Mouse (Mus musculus) myocyte (in vitro differentiated cells): ENCODE data around the gene Iscu.

Experiments
- CEBPB ChIP-seq: IDR thresholded peaks from 2 replicates; pipeline ENCODE4 v1.6.1; 2011; ENCODE audit warnings: mild to moderate bottlenecking, moderate library complexity; ENCODE audit not compliant: poor library complexity, insufficient read depth, severe bottlenecking
- E2F4 ChIP-seq: IDR thresholded peaks from one replicate; pipeline ENCODE4 v1.6.1; 2011; ENCODE audit warnings: mild to moderate bottlenecking, control low read depth, moderate library complexity; ENCODE audit not compliant: insufficient read depth
- MAX ChIP-seq: IDR thresholded peaks from one replicate; pipeline ENCODE4 v1.6.1; 2011; ENCODE audit warnings: low read depth, mild to moderate bottlenecking, control low read depth
- MYOD1 ChIP-seq, 3 experiments: IDR thresholded peaks; one replicate each; pipeline ENCODE4 v1.6.1; 2011; ENCODE audit warnings: control low read depth in 2 of 3, low read depth in 2 of 3, mild to moderate bottlenecking in 2 of 3, moderate library complexity in 1 of 3; ENCODE audit not compliant: insufficient read length in 2 of 3, control insufficient read depth in 1 of 3
- MYOG ChIP-seq, 3 experiments: IDR thresholded peaks; one replicate each; pipeline ENCODE4 v1.6.1; 2011; ENCODE audit warnings: control low read depth in 2 of 3, low read depth in 2 of 3, mild to moderate bottlenecking in 2 of 3; ENCODE audit not compliant: insufficient read length in 2 of 3, control insufficient read depth in 1 of 3, insufficient read depth in 1 of 3
- POLR2A ChIP-seq: IDR thresholded peaks from one replicate; pipeline ENCODE4 v1.6.1; 2011; ENCODE audit warnings: low read depth, mild to moderate bottlenecking, control low read depth, moderate library complexity; ENCODE audit not compliant: insufficient read length
- POLR2AphosphoS2 ChIP-seq: IDR thresholded peaks from one replicate; pipeline ENCODE4 v1.6.1; 2011; ENCODE audit warnings: low read depth, control low read depth; ENCODE audit not compliant: insufficient read length
- REST ChIP-seq: IDR thresholded peaks from one replicate; pipeline ENCODE4 v1.6.1; 2011; ENCODE audit warnings: mild to moderate bottlenecking, control low read depth, moderate library complexity; ENCODE audit not compliant: insufficient read depth, insufficient read length
- USF1 ChIP-seq: IDR thresholded peaks from one replicate; pipeline ENCODE4 v1.6.1; 2011; ENCODE audit warnings: low read depth, mild to moderate bottlenecking, control low read depth, moderate library complexity

DNA sequence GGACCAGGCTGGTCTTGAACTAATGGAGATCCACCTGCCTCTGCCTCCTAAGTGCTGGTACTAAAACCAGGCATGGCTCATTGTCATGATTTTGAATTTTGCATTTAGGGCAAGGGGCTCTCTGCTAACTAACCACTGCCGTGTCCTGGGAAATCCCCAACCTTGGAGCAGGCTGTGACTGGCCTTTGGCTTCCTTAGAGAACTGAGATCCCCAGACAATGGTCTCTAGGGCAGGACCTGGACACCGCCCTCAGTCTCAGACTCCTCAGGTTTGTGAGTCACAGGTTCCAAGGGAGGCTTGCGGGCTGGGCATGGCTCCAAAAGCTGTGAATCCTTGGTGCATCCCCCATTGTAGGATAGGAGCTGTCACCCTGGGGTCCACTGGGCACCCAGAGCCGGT is 54.1 kb downstream of the Iscu start:
- no peak for TF ChIP-seq REST
- no peak for TF ChIP-seq USF1
- no peak for TF ChIP-seq MYOG (IDR thresholded peaks at IDR 0.05; ENCODE audit: control insufficient read depth in 1 of 3, insufficient read depth in 1 of 3, insufficient read length in 2 of 3, low read depth in 2 of 3)
- TF ChIP-seq CEBPB: no peak
- TF ChIP-seq POLR2A: no peak
- no peak for TF ChIP-seq MAX
- no peak for TF ChIP-seq E2F4
- no peak for TF ChIP-seq MYOD1 (IDR thresholded peaks at IDR 0.05; ENCODE audit: control insufficient read depth in 1 of 3, insufficient read length in 2 of 3, low read depth in 2 of 3)
- TF ChIP-seq POLR2AphosphoS2: no peak
